Mouse (Mus musculus) CD8-positive naive resting alpha-beta T cell, adult 2 months (primary cell): ENCODE data around the gene Olfr821.
"Not testable (repeated sequence)": the region's sequence is repeated elsewhere in the genome, so short reads cannot be mapped to it uniquely, and the experiment has no call there.

ENCODE experiments used
- DNase-seq, 2 experiments: peaks; one replicate each; pipeline ENCODE4 v3.0.0; 2022; ENCODE audit warnings: low read depth in 2 of 2, low spot score in 2 of 2

Gene Olfr821

GRCm38 (mm10) chr10:130030048-130030447, at the start of gene Olfr821:
TSS of gene Olfr821 (plus strand) at chr10:130030348.
- DNase-seq, result no peak

- DNase-seq, result not testable (repeated sequence)
These were observed 48.3 kb upstream of the Olfr821 start for GRCm38 (mm10) chr10:129981867-129982266.

- not testable (repeated sequence) for DNase-seq
These were observed 45.2 kb upstream of the Olfr821 start, which contains the start of gene Gm10310 for GRCm38 (mm10) chr10:129984962-129985361. TSS of gene Gm10310 (minus strand) at chr10:129985062.

GRCm38 (mm10) chr10:130004104-130004503, 26.0 kb upstream of the Olfr821 start:
- not testable (repeated sequence) for DNase-seq

GRCm38 (mm10) chr10:130005366-130005765, 24.8 kb upstream of the Olfr821 start:
- not testable (repeated sequence) for DNase-seq

GRCm38 (mm10) chr10:130012321-130012720, 17.8 kb upstream of the Olfr821 start, which contains the start of gene Olfr820:
TSS of gene Olfr820 (plus strand) at chr10:130012621.
- DNase-seq, result no peak

GRCm38 (mm10) chr10:130037096-130037495, 6.9 kb downstream of the Olfr821 start:
- no peak for DNase-seq

GRCm38 (mm10) chr10:130070910-130071309, 40.8 kb downstream of the Olfr821 start, which contains the start of gene Olfr822:
TSS of gene Olfr822 (plus strand) at chr10:130071210.
- no peak for DNase-seq
